Mouse (Mus musculus): Measurements from ENCODE around the gene Rbm20. TPM values are rescaled to one million over a fixed set of nuclear protein-coding genes. Genes with fewer than 3 reads are reported as not detected.

Gene Rbm20
- total RNA-seq, 2 experiments from 2014 or later, result 1.4 to 2.1 TPM

GRCm38 (mm10) chr19:53717364-53717763 is 40.3 kb downstream of the Rbm20 start:
- no peak for DNase-seq

- DNase-seq, result no peak
Measured at GRCm38 (mm10) chr19:53722186-53722585, 45.1 kb downstream of the Rbm20 start.

GRCm38 (mm10) chr19:53724053-53724452 is 46.9 kb downstream of the Rbm20 start:
- DNase-seq, result no peak

GRCm38 (mm10) chr19:53726340-53726739 is 49.2 kb downstream of the Rbm20 start:
- DNase-seq, result no peak

GRCm38 (mm10) chr19:53726755-53727154 is 49.6 kb downstream of the Rbm20 start:
- DNase-seq, result no peak

GRCm38 (mm10) chr19:53727277-53727676 is 50.2 kb downstream of the Rbm20 start:
- DNase-seq, result no peak

GRCm38 (mm10) chr19:53727886-53728669 is 51.0 kb downstream of the Rbm20 start:
- no peak for DNase-seq

- peak in 1 of 2 experiments; percentile 10 for DNase-seq
Measured at GRCm38 (mm10) chr19:53729919-53730318, 52.8 kb downstream of the Rbm20 start.

- DNase-seq, result peak in 1 of 2 experiments; percentile 25
Measured at GRCm38 (mm10) chr19:53731761-53732201, 54.7 kb downstream of the Rbm20 start.

GRCm38 (mm10) chr19:53734845-53735244 is 57.7 kb downstream of the Rbm20 start:
- DNase-seq, result peak in 1 of 2 experiments; percentile 20

- no peak for DNase-seq
Measured at GRCm38 (mm10) chr19:53738701-53739131, 61.6 kb downstream of the Rbm20 start.

- DNase-seq, result no peak
Measured at GRCm38 (mm10) chr19:53739570-53740266, 62.6 kb downstream of the Rbm20 start.

GRCm38 (mm10) chr19:53740750-53741380 is 63.8 kb downstream of the Rbm20 start:
- peak in 1 of 2 experiments; percentile 11 for DNase-seq

- DNase-seq, result no peak
Measured at GRCm38 (mm10) chr19:53741902-53742301, 64.8 kb downstream of the Rbm20 start.

- DNase-seq, result no peak
Measured at GRCm38 (mm10) chr19:53745354-53745753, 68.2 kb downstream of the Rbm20 start.

GRCm38 (mm10) chr19:53746116-53746515 is 69.0 kb downstream of the Rbm20 start:
- no peak for DNase-seq

- DNase-seq, result no peak
Measured at GRCm38 (mm10) chr19:53748236-53748775, 71.2 kb downstream of the Rbm20 start.

- no peak for DNase-seq
Measured at GRCm38 (mm10) chr19:53749326-53749725, 72.2 kb downstream of the Rbm20 start.

GRCm38 (mm10) chr19:53751420-53752185 is 74.5 kb downstream of the Rbm20 start:
- no peak for DNase-seq

- no peak for DNase-seq
Measured at GRCm38 (mm10) chr19:53752993-53753392, 75.9 kb downstream of the Rbm20 start.

GRCm38 (mm10) chr19:53754421-53754830 is 77.3 kb downstream of the Rbm20 start:
- no peak for DNase-seq

- DNase-seq, result no peak
Measured at GRCm38 (mm10) chr19:53755346-53755745, 78.2 kb downstream of the Rbm20 start.

Data from adrenal gland, postnatal 36 days (tissue).